Mouse (Mus musculus) thymus, adult 2 months (tissue): ENCODE measurements around the gene Zfp523.

Source experiments
- CTCF ChIP-seq: fragments of 200-500 bp; IDR thresholded peaks from 2 replicates; pipeline ENCODE4 v1.5.1; 2012; ENCODE audit warnings: mild to moderate bottlenecking, control low read depth, low read length, moderate library complexity, borderline replicate concordance; ENCODE audit not compliant: control insufficient read depth, poor library complexity, insufficient read depth; ENCODE audit errors: extremely low read depth
- POLR2A ChIP-seq: fragments of 200-500 bp; IDR thresholded peaks from 2 replicates; pipeline ENCODE4 v1.6.1; 2012; ENCODE audit warnings: mild to moderate bottlenecking, low read length, control low read depth, moderate library complexity; ENCODE audit not compliant: control insufficient read depth, poor library complexity, insufficient read depth; ENCODE audit errors: extremely low read depth

- no peak for TF ChIP-seq CTCF
- no peak for TF ChIP-seq POLR2A
Measured at GRCm38 (mm10) chr17:28235982-28236635, 59.2 kb downstream of the Zfp523 start.
